Mouse (Mus musculus): ENCODE measurements around the gene Zswim1. TPM values are rescaled to one million over a fixed set of nuclear protein-coding genes. Genes with fewer than 3 reads are reported as not detected.

The Zswim1 gene
- polyA plus RNA-seq, 1 experiment = 0.71 TPM

GRCm38 (mm10) chr2:164800252-164801004 is 22.1 kb upstream of the Zswim1 start:
- no peaks in the 10 kb centered on the region for H3K27me3 ChIP-seq (ENCODE audit: control insufficient read depth)
- no peak for TF ChIP-seq GATA1 (IDR thresholded peaks at IDR 0.05; ENCODE audit: low read length)
- TF ChIP-seq TAL1 (IDR thresholded peaks at IDR 0.05; ENCODE audit: low read length) = no peak
- no peaks in the 10 kb centered on the region for H3K9me3 ChIP-seq (ENCODE audit: control insufficient read depth, low read length)
- H3K4me1 ChIP-seq (ENCODE audit: control insufficient read depth) = peaks cover 27% of the 10 kb centered on the region
- H3K36me3 ChIP-seq (ENCODE audit: control insufficient read depth) = peaks cover 77% of the 10 kb centered on the region
- H3K4me3 ChIP-seq (replicated peaks) = no peak overlapping the region

- Histone ChIP-seq H3K4me3 (replicated peaks) (peak overlapping the region; percentile 78), H3K4me1 (ENCODE audit: control insufficient read depth) (peaks cover 48% of the 10 kb centered on the region)
- TF ChIP-seq TAL1 (IDR thresholded peaks at IDR 0.05; ENCODE audit: low read length) (no peak; the same call in 2 of the 3 replicates), GATA1 (IDR thresholded peaks at IDR 0.05; ENCODE audit: low read length) (no peak)
Observed at GRCm38 (mm10) chr2:164803201-164803920, 19.1 kb upstream of the Zswim1 start.

GRCm38 (mm10) chr2:164803921-164804313 is 18.6 kb upstream of the Zswim1 start:
- Histone ChIP-seq H3K36me3 (ENCODE audit: control insufficient read depth) (peaks cover 53% of the 10 kb centered on the region), H3K4me1 (ENCODE audit: control insufficient read depth) (peaks cover 48% of the 10 kb centered on the region), H3K9me3 (ENCODE audit: control insufficient read depth, low read length) (no peaks in the 10 kb centered on the region), H3K27me3 (ENCODE audit: control insufficient read depth) (no peaks in the 10 kb centered on the region), H3K4me3 (replicated peaks) (peak overlapping the region; percentile 78)
- TF ChIP-seq TAL1 (IDR thresholded peaks at IDR 0.05; ENCODE audit: low read length) = no peak
- no peak for TF ChIP-seq GATA1 (IDR thresholded peaks at IDR 0.05; ENCODE audit: low read length)

More at GRCm38 (mm10) chr2:164803201-164803920, 19.1 kb upstream of the Zswim1 start:
- no peaks in the 10 kb centered on the region for H3K27me3 ChIP-seq (ENCODE audit: control insufficient read depth)
- H3K36me3 ChIP-seq (ENCODE audit: control insufficient read depth) = peaks cover 53% of the 10 kb centered on the region
- no peaks in the 10 kb centered on the region for H3K9me3 ChIP-seq (ENCODE audit: control insufficient read depth, low read length)

GRCm38 (mm10) chr2:164804533-164805331 is 17.8 kb upstream of the Zswim1 start, which contains the start of the genes Acot8 and Zswim3:
Gene Acot8 (minus strand): TSS chr2:164804882.
Gene Zswim3 (plus strand): TSS chr2:164805098.
- no peak for TF ChIP-seq GATA1 (IDR thresholded peaks at IDR 0.05; ENCODE audit: low read length)
- TF ChIP-seq TAL1 (IDR thresholded peaks at IDR 0.05; ENCODE audit: low read length) = no peak

GRCm38 (mm10) chr2:164805332-164805718 is 17.2 kb upstream of the Zswim1 start:
- H3K9me3 ChIP-seq (ENCODE audit: control insufficient read depth, low read length) = no peaks in the 10 kb centered on the region
- peaks cover 52% of the 10 kb centered on the region for H3K36me3 ChIP-seq (ENCODE audit: control insufficient read depth)
- H3K4me1 ChIP-seq (ENCODE audit: control insufficient read depth) = peaks cover 50% of the 10 kb centered on the region
- peak overlapping the region; percentile 78 for H3K4me3 ChIP-seq (replicated peaks)
- TF ChIP-seq GATA1 (IDR thresholded peaks at IDR 0.05; ENCODE audit: low read length) (no peak), TAL1 (IDR thresholded peaks at IDR 0.05; ENCODE audit: low read length) (no peak)
- no peaks in the 10 kb centered on the region for H3K27me3 ChIP-seq (ENCODE audit: control insufficient read depth)

More at GRCm38 (mm10) chr2:164804533-164805331, 17.8 kb upstream of the Zswim1 start, which contains the start of the genes Acot8 and Zswim3:
- H3K4me1 ChIP-seq (ENCODE audit: control insufficient read depth) = peaks cover 50% of the 10 kb centered on the region
- H3K4me3 ChIP-seq (replicated peaks) = peak within 1 kb of the TSS; percentile 78
- no peaks in the 10 kb centered on the region for H3K27me3 ChIP-seq (ENCODE audit: control insufficient read depth)
- H3K36me3 ChIP-seq (ENCODE audit: control insufficient read depth) = peaks cover 53% of the 10 kb centered on the region
- H3K9me3 ChIP-seq (ENCODE audit: control insufficient read depth, low read length) = no peaks in the 10 kb centered on the region

GRCm38 (mm10) chr2:164806614-164807013 is 15.9 kb upstream of the Zswim1 start:
- peaks cover 45% of the 10 kb centered on the region for H3K36me3 ChIP-seq (ENCODE audit: control insufficient read depth)
- H3K4me1 ChIP-seq (ENCODE audit: control insufficient read depth) = peaks cover 48% of the 10 kb centered on the region
- no peak overlapping the region for H3K4me3 ChIP-seq (replicated peaks)
- no peaks in the 10 kb centered on the region for H3K9me3 ChIP-seq (ENCODE audit: control insufficient read depth, low read length)
- no peak for TF ChIP-seq GATA1 (IDR thresholded peaks at IDR 0.05; ENCODE audit: low read length)
- TF ChIP-seq TAL1 (IDR thresholded peaks at IDR 0.05; ENCODE audit: low read length) = no peak
- no peaks in the 10 kb centered on the region for H3K27me3 ChIP-seq (ENCODE audit: control insufficient read depth)

GRCm38 (mm10) chr2:164813557-164813956 is 8.9 kb upstream of the Zswim1 start:
- Histone ChIP-seq H3K4me3 (replicated peaks) (no peak overlapping the region), H3K9me3 (ENCODE audit: control insufficient read depth, low read length) (no peaks in the 10 kb centered on the region), H3K4me1 (ENCODE audit: control insufficient read depth) (peaks cover 33% of the 10 kb centered on the region), H3K27me3 (ENCODE audit: control insufficient read depth) (no peaks in the 10 kb centered on the region), H3K36me3 (ENCODE audit: control insufficient read depth) (peaks cover 53% of the 10 kb centered on the region)
- TF ChIP-seq GATA1 (IDR thresholded peaks at IDR 0.05; ENCODE audit: low read length) = no peak
- no peak for TF ChIP-seq TAL1 (IDR thresholded peaks at IDR 0.05; ENCODE audit: low read length)

- no peaks in the 10 kb centered on the region for H3K9me3 ChIP-seq (ENCODE audit: control insufficient read depth, low read length)
- peaks cover 31% of the 10 kb centered on the region for H3K4me1 ChIP-seq (ENCODE audit: control insufficient read depth)
- peaks cover 48% of the 10 kb centered on the region for H3K36me3 ChIP-seq (ENCODE audit: control insufficient read depth)
- TF ChIP-seq TAL1 (IDR thresholded peaks at IDR 0.05; ENCODE audit: low read length) = no peak
- no peak for TF ChIP-seq GATA1 (IDR thresholded peaks at IDR 0.05; ENCODE audit: low read length)
- no peak overlapping the region for H3K4me3 ChIP-seq (replicated peaks)
- H3K27me3 ChIP-seq (ENCODE audit: control insufficient read depth) = no peaks in the 10 kb centered on the region
Observed at GRCm38 (mm10) chr2:164815348-164815747, 7.1 kb upstream of the Zswim1 start.

All from erythroblast, embryonic 14.5 days (primary cell).